Mouse (Mus musculus) stomach, postnatal 0 days (tissue): ENCODE measurements at regions not wholly inside any gene's neighbourhood (a gene's known extent, or its start where the extent isn't known, plus 50 kb on each side); places are given as distances from the start of the nearest gene placed in this dataset.

Experiments
- CTCF ChIP-seq: IDR thresholded peaks from 2 replicates; pipeline ENCODE4 v1.5.1; 2016; ENCODE audit warnings: antibody characterized with exemption, low read depth, mild to moderate bottlenecking, moderate library complexity
- EP300 ChIP-seq: optimal IDR thresholded peaks from 2 replicates; pipeline ENCODE3; 2016; ENCODE audit warnings: antibody characterized with exemption

GRCm38 (mm10) chr10:117947191-117947590, 101.4 kb upstream of the Rap1b start:
- no peak for TF ChIP-seq CTCF
- TF ChIP-seq EP300: no peak
